Mouse (Mus musculus): ENCODE results near the gene Fat2.

The Fat2 gene

DNA sequence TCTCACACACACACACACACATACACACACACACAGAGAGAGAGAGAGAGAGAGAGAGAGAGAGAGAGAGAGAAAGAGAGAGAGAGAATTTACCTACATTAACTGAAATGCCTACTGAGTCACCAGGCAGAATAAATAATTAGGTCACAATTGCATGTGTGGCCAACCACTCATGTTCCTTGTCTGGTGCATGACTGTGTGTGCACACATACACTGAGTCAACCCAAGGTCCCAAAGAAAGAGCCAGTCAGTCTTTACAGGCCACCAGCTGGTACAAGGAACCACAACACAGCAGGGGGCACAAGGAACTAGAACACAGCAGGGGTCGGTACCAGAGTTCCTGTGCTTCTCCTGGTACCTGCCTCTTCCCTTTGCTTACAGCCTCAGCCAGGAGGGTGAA is 99.5 kb downstream of the Fat2 start:
- no peak for DNase-seq

DNA sequence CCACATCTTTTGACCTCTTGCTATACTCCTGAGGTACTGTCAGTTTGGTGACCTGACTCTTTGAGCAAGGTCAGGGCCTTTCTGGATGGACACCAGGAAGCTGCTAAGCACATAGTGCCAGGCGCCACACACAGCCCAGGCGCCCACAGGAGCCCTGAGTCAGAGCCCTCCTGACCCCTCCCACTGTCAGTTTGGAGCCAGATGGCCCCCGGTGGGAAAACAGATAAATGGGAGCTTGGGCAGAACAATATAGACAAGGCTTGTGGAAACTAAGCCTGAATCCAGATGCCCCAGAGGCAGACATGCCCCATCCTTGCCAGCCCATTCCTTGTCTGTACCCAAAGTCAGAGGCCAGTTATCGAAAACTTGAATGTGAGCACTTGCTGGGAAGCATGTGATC is 101.6 kb downstream of the Fat2 start:
- DNase-seq: no peak

DNA sequence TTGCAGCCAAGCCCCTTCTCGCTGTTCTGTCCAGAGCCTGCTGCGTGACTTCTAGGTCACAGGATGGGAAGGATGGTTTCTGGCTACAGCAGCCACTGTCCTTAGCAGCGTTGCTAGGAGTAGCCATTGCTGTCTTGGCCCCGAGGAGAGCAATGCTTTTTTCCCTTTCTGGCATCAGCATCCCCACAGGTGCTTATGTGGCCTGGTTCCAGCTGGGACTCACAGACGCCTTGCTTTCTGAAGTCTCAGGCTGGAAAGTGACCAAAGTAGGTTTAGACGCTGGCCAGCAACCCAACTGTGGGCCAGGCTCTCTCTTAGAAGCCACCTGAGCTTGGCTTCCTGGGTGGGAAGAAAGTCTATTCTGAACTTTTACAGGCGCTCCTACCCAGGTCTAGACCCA is 102.1 kb downstream of the Fat2 start:
- DNase-seq: no peak

DNA sequence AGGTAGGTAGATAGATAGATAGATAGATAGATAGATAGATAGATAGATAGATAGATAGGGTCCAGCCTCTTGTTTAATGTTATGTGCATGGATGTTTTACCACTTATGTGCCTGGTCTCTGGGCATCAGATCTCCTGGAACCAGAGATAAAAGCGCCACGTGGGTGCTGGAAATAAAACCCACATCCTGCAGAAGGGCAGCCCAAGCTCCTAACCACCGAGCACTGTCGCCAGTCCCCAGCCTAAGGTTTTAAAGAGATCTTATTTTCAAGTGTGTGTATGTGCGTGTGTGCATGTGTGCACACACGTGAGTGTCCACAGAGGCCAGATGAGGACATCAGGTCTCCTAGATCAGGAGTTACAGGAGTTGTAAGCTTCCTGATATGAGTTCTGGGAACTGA is 105.3 kb downstream of the Fat2 start:
- no peak for DNase-seq

DNA sequence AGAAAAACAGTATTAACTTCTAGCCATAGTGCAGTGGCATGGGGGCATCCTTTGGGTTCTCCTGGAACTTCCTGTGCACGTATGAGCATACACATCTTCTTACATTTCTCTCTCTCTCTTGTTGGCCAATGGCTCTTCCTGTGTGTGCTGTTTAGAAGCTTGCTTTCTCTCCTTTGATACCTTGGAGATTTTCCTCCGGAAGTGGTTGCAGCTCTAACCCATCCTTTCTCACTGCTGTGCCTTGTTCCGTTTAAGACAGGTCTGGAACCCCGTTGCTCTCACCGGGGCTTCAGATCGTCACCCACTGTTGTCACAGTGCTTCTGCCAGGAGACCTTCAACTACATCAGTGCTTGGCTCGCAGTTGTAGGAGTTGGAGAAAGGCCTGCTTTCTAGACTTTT is 115.1 kb downstream of the Fat2 start:
- no peak for DNase-seq

DNA sequence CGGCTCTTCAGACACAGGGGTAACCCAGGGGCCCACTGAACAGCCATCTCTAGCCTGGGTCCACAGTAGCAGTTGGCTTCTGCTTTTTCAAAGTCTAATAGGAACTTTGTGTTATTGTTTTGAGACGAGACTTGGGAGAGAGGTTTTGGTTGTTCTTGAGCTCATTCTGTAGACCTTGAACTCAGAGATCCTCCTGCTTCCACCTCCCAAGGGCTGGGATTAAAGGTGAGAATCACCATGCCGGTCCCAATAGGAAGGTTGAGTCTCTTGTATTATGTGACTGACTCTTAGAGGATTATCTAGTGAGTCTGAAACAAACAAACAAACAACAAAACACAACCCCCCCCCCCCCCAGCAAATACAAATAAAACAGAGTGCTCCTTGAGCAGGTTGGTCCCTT is 117.9 kb downstream of the Fat2 start:
- DNase-seq: no peak

DNA sequence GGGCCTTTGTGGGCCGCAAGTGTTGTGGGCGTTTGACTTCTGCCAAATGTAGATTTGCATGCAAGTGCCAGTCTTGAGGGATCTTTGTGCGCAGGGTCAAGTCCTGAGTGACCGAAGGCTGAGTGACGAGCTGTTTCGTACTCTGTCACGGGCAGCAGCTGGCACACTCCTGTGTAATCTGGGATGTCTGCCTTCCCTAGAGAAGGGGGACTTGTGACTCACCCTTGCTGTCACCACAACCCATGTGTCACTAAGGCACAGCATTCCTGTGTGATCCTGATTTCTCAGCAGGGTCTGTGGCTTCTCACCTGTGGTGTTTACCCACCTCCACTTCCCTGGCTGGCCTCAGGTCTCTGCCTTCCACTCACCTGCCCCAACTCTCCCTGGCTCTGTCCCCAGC is 118.5 kb downstream of the Fat2 start:
- no peak for DNase-seq

DNA sequence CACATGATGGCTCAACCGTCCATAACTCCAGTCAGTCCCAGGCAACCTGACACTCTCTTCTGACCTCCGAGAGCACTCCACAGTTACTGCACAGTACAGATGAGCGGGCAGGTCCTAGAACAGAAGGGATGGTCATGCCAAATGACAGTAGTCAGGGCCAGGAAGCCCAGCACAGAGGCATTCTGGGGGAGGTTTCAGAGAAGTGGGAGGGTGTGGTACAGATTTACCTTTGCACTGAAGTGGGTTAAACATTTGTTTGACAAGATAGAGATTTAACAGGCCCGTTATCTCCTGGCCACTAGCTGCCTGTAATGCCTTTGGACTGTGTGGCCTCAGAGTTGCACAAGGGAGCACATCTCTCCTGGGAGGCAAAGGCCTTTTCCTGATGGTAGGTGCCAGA is 118.9 kb downstream of the Fat2 start:
- DNase-seq: no peak

DNA sequence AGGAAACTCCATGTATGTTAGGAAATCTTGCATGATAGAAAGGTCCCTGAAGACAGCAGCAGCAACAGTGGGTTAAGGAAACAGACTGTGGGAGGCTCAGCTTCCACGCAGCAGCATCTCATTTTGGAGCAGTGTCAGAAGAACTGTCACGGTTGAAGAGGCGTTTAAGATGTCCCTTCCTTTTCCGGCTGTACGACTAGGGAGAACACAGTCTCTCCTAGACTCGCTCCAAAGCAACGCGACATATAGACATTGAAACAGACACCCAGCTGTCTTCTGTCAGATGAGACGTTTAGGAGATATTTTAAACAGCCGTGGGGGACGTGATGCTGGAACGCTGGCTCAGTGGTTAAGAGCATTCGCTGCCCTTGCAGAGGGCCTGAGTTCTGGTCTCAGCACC is 119.5 kb downstream of the Fat2 start:
- DNase-seq: no peak

DNA sequence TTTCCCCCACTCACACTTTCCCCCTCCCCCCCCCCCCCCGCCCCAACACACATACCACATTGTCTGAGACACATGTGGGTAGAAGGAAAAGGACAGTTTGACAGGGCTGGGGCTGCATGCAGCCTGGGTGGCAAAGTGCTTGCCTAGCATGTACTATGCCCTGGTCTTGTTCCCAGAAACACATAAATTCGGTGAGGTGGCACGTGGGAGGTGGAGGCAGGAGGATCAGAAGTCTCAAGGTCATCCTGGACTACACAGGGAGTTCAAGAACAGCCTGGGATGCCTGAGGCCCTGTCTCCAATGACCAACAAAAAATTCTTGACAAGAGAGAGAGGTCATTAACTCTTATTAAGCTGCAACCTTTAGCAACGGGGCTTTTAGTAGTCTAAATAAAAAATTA is 120.3 kb downstream of the Fat2 start:
- DNase-seq: no peak

DNA sequence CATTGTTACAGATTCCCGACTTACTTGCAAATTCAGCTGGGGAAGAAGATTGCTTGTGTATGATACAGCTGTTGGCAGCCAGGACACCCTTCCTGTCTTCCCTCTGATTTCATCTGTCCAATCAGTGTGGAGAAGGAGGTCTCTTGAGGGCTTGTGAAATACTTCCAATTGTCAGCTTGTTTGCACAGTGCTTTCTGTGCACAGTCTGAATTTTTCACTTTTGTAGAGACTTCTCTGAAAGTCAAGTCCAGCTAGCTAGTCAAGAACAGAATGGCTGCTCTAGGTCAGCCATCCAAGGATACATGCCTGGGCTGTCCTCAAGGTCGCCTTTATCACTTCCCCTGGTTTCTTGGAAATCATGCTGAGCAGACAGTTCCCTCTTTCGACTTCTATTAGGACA is 121.4 kb downstream of the Fat2 start:
- DNase-seq: no peak

DNA sequence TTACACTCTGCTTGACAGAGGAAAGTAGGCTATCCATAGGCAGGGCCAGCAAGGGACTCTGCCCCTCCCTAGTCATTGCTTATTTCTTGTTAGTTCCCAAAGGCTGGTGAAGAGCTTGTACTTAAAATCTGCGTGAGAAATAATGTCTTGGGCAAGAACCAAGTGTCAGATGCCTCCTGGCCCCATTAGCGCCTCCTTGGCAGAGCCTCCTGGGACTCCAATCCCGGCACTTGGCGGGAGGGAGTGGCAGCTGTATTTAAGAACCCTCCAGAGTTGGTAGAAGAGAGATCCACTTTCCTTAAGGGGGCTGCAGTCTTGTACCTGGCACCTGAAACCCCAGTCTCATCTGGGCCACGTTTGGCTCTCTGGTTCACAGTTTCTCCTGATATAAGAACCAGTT is 122.2 kb downstream of the Fat2 start:
- DNase-seq: no peak

DNA sequence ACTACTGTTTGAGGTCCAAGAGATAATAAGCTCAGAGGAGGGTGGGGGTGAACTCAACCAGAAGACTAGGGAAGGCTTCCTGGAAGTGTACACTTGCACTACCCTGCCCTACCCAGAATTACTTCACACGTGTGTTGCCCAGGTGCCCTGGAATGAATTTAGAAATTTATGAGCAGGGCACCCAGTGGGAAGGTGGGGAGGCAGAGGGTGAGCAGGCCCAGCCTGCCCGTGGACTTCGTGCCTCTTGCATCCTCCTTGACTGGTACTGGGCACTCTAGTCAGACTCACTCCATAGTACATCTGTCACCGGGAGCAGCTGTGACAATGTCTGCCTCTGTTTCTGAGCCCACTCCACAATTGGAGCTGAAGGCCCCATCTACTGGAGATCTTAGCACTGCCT is 122.8 kb downstream of the Fat2 start:
- DNase-seq: no peak

DNA sequence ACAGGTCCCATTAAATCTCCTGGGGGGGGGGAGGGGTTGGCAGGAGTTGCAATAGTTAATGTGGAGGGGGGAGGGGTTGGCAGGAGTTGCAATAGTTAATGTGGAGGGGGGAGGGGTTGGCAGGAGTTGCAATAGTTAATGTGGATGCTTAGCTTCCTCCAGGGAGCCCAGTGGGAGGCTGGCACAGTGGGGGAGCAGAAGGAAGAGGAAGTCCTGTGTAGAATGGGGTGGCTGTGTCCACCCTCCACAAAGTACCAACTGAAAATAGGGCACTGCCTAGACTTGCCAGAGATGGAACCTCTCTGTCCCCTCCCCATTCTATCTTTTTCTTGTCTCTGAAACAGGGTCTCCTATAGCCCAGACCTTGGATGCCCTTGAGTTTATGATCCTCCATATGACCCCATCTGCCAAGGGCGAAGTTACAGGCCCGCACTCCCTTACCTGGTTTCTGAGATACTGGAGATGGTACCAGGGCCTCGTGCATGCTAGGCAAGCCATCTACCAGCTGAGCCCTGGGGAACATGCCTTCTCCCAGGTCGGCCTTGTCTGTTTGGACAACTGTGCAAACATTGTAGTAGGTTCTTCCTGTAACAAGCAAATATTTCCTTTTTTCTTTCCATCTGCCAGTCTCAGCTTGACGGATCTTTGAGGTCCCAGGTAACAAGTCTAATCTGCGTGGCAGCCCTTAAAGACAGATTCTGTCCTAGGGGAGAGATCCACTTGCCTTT is 126.6 kb downstream of the Fat2 start:
- DNase-seq: no peak

DNA sequence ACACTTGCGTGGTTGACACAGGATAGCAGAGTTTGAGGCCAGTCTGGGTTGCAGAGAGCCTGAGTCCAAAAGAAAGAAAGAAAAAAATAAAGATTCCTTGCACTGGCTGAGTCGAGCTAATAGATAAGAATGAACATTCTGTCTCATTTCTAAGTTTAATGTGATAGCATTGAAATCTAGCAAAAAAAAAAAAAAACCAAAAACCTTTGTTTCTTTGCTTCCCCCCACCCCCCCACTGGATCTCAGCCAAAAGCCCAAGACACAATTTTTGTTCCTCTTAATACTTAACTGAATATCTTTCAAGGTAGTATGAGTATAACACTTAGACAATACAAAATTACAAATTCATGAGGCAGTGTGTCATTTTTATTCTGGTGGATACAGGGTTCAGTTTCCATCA is 127.3 kb downstream of the Fat2 start:
- DNase-seq: no peak

DNA sequence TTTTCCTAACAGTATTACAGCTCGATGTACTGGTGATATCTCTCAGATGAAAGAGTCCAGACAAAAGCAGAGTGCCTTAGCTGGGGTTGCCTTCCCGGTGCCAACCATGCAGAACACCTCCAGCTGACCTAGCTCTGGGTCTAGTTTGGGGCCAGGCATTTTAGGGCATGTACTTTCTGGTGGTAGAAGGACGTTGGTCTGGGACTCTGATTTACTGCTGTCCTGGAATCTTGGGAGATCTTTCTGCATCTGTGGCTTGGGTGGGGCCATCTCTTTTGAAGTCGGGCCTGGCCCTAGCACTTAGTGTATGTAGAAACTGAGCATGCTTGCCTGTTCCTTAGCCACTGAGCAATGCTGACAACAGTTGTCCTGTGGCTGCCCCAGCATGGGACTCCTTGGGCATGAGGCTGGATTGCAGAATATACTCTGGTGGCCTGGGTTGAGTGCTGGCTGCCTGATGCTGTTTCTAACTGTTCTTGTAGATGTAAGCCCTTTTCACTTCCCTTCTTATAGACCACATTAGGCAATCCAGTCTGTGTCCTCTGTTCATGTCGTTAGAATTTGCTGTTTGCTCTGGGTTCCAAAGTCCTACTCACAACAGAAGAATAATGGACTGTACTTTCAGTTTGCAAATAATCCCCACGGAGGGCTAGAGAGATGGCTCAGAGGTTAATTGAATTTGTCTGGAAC is 128.2 kb downstream of the Fat2 start:
- DNase-seq: no peak

DNA sequence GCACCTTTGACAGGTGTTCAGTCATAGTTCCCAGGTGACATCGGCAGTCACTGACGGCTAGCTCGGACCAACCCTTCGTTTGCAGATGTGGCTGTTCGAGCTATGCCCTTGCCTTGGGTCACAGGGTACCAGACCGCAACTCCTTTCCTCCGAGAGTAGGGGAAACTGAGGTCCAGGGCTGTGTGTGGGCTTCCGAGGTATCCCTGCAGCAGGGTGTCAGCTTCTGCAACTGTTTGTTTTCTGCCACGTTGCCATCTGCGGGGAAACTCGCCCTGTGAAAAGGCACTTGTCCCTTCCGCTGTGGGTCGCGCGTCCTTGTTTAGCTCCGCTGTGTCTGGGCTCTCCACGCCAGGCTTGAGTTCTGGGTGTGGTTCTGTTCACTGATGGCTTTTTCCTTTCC is 131.8 kb downstream of the Fat2 start:
- DNase-seq: no peak

DNA sequence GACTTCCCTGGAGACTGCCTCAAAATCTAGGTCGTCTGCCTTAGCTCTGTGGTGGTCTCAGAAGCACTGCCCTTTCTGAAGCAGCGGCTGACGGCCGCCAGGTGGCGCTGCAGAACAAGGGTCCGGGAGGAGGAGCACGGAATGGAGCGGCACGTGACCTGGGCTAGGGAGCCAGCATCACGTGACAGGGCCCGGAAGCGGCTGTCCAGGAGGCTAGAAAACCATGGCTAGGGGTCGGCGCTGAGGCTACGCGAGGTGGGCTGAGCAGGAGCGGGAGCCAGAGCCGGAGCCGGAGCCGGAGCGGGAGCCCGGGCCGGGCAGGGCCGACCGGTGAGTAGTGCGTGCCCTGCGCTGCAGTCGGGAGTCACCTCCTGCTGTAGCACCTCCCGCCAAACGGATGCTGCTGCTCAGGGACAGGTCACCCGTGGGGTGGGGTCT is 132.2 kb downstream of the Fat2 start, which contains the start of gene Slc36a1:
Slc36a1 (plus strand) TSS at position 192 of the 438 bp plus-strand sequence.
- DNase-seq: peak; percentile 91 to 92

Measured in thymus, adult 18-20 months (tissue).